Mouse (Mus musculus) bone marrow, adult 2 months (tissue): ENCODE measurements around the gene Hebp1.

Source experiments
- CTCF ChIP-seq: fragments of 200-500 bp; IDR thresholded peaks from 2 replicates; pipeline ENCODE4 v1.5.1; 2011; ENCODE audit warnings: low read length, control low read depth; ENCODE audit not compliant: control insufficient read depth, insufficient read depth
- POLR2A ChIP-seq: fragments of 200-500 bp; IDR thresholded peaks from 2 replicates; pipeline ENCODE4 v1.6.1; 2011; ENCODE audit warnings: low read depth, mild to moderate bottlenecking, control low read depth, low read length, borderline replicate concordance; ENCODE audit not compliant: control insufficient read depth

- TF ChIP-seq POLR2A, result no peak
- no peak for TF ChIP-seq CTCF
Observed at GRCm38 (mm10) chr6:135113114-135113436, 84.7 kb downstream of the Hebp1 start.
